Mouse (Mus musculus) forebrain, embryonic 10.5 days (tissue): ENCODE results near the gene Igf1r. TPM values are rescaled to one million over a fixed set of nuclear protein-coding genes. Genes with fewer than 3 reads are reported as not detected.

Source experiments
- DNase-seq: peaks from one replicate; pipeline ENCODE4 v3.0.0-alpha.2; 2017; ENCODE audit warnings: low spot score; ENCODE audit errors: extremely low spot score
- H3K27ac ChIP-seq: fragments of 300-500 bp; sonication (generic); 2 replicates; pipeline ENCODE4 v1.5.1; 2016; ENCODE audit warnings: mild to moderate bottlenecking
- H3K27me3 ChIP-seq: fragments of 300-500 bp; sonication (generic); 2 replicates; pipeline ENCODE4 v1.6.1; 2016; ENCODE audit warnings: mild to moderate bottlenecking; ENCODE audit not compliant: poor library complexity, severe bottlenecking
- H3K36me3 ChIP-seq: fragments of 300-500 bp; sonication (generic); replicated peaks from 2 replicates; pipeline ENCODE4 v1.6.1; 2016; ENCODE audit warnings: mild to moderate bottlenecking, moderate library complexity
- H3K4me1 ChIP-seq: fragments of 300-500 bp; sonication (generic); 2 replicates; pipeline ENCODE4 v1.6.1; 2016
- H3K4me3 ChIP-seq: fragments of 300-500 bp; sonication (generic); 2 replicates; pipeline ENCODE4 v1.5.1; 2016; ENCODE audit warnings: mild to moderate bottlenecking, moderate library complexity
- H3K9me3 ChIP-seq: fragments of 300-500 bp; sonication (generic); 2 replicates; pipeline ENCODE4 v1.6.1; 2016; ENCODE audit warnings: mild to moderate bottlenecking, moderate library complexity
- WGBS: fragments of 180-500 bp; shearing (Covaris S2); methylation state at CpG from one replicate; pipeline ENCODE4 v1.1.7; 2016; 5-methylcytosine and 5-hydroxymethylcytosine counted together
- polyA plus RNA-seq: library from polyadenylated mRNA; unstranded; fragments of >200 nt; fragmentation: Nextera tagmentation; extraction: Ambion mirVana; gene quantifications from 2 replicates; pipeline ENCODE4 v1.2.1, GENCODE M21; 2016

The Igf1r gene
- polyA plus RNA-seq, 1 experiment from 2014 or later = 20.8 TPM

- peak; percentile 94 for DNase-seq
- no peaks in the 10 kb centered on the region for H3K27me3 ChIP-seq
- H3K9me3 ChIP-seq = no peaks in the 10 kb centered on the region
- H3K36me3 ChIP-seq = no peaks in the 10 kb centered on the region
- H3K4me1 ChIP-seq = peaks cover 61% of the 10 kb centered on the region
- peak overlapping the region; percentile 76 for H3K4me3 ChIP-seq
- WGBS = under 1% methylated on average over 19 of the region's 19 CpGs
- peak overlapping the region; percentile 89 for H3K27ac ChIP-seq
Observed at GRCm38 (mm10) chr7:68129077-68129511, 176.5 kb downstream of the Igf1r start.

GRCm38 (mm10) chr7:68129546-68130253 is 177.1 kb downstream of the Igf1r start:
- Histone ChIP-seq H3K4me3 (peak overlapping the region; percentile 76), H3K9me3 (no peaks in the 10 kb centered on the region), H3K36me3 (no peaks in the 10 kb centered on the region), H3K4me1 (peaks cover 61% of the 10 kb centered on the region), H3K27me3 (no peaks in the 10 kb centered on the region), H3K27ac (peak overlapping the region; percentile 89)
- DNase-seq = peak; percentile 76
- 5% methylated on average over 19 of the region's 19 CpGs for WGBS

GRCm38 (mm10) chr7:68130950-68131580 is 178.4 kb downstream of the Igf1r start:
- H3K36me3 ChIP-seq = no peaks in the 10 kb centered on the region
- H3K4me1 ChIP-seq = peaks cover 61% of the 10 kb centered on the region
- no peak for DNase-seq
- H3K27ac ChIP-seq = no peak overlapping the region
- no peaks in the 10 kb centered on the region for H3K9me3 ChIP-seq
- no peaks in the 10 kb centered on the region for H3K27me3 ChIP-seq
- 71% methylated on average over 13 of the region's 13 CpGs for WGBS
- H3K4me3 ChIP-seq = no peak overlapping the region

- Histone ChIP-seq H3K4me1 (peaks cover 49% of the 10 kb centered on the region), H3K27ac (no peak overlapping the region), H3K36me3 (peaks cover 4% of the 10 kb centered on the region; the same call in 1 of the 2 replicates), H3K9me3 (no peaks in the 10 kb centered on the region), H3K4me3 (no peak overlapping the region), H3K27me3 (no peaks in the 10 kb centered on the region)
- no peak for DNase-seq
- WGBS = 41% methylated on average over 6 of the region's 6 CpGs
Observed at GRCm38 (mm10) chr7:68133679-68134078, 181.1 kb downstream of the Igf1r start.

- Histone ChIP-seq H3K4me3 (no peak overlapping the region), H3K36me3 (peaks cover 4% of the 10 kb centered on the region; the same call in 1 of the 2 replicates), H3K27me3 (no peaks in the 10 kb centered on the region), H3K4me1 (peaks cover 53% of the 10 kb centered on the region), H3K27ac (no peak overlapping the region), H3K9me3 (no peaks in the 10 kb centered on the region)
- whole genome bisulfite sequencing = 90% methylated on average over 16 of the region's 16 CpGs
- no peak for DNase-seq
Observed at GRCm38 (mm10) chr7:68134948-68135347, 182.3 kb downstream of the Igf1r start.

- H3K27me3 ChIP-seq = no peaks in the 10 kb centered on the region
- H3K4me3 ChIP-seq = no peak overlapping the region
- H3K9me3 ChIP-seq = no peaks in the 10 kb centered on the region
- no peak for DNase-seq
- WGBS = 83% methylated on average over 10 of the region's 10 CpGs
- H3K36me3 ChIP-seq = peaks cover 4% of the 10 kb centered on the region; the same call in 1 of the 2 replicates
- no peak overlapping the region for H3K27ac ChIP-seq
- H3K4me1 ChIP-seq = peaks cover 51% of the 10 kb centered on the region
Observed at GRCm38 (mm10) chr7:68136056-68136455, 183.4 kb downstream of the Igf1r start.

- WGBS = 55% methylated on average over 2 of the region's 2 CpGs
- H3K4me1 ChIP-seq = peaks cover 32% of the 10 kb centered on the region
- H3K9me3 ChIP-seq = no peaks in the 10 kb centered on the region
- no peak overlapping the region for H3K27ac ChIP-seq
- no peak for DNase-seq
- no peak overlapping the region for H3K4me3 ChIP-seq
- H3K27me3 ChIP-seq = no peaks in the 10 kb centered on the region
- peaks cover 4% of the 10 kb centered on the region; the same call in 1 of the 2 replicates for H3K36me3 ChIP-seq
Observed at GRCm38 (mm10) chr7:68139384-68139783, 186.8 kb downstream of the Igf1r start.

GRCm38 (mm10) chr7:68140041-68140807 is 187.6 kb downstream of the Igf1r start:
- Histone ChIP-seq H3K36me3 (peaks cover 4% of the 10 kb centered on the region; the same call in 1 of the 2 replicates), H3K4me1 (peaks cover 34% of the 10 kb centered on the region), H3K27ac (no peak overlapping the region), H3K4me3 (no peak overlapping the region), H3K9me3 (no peaks in the 10 kb centered on the region), H3K27me3 (no peaks in the 10 kb centered on the region)
- no peak for DNase-seq
- WGBS = 85% methylated on average over 11 of the region's 11 CpGs

GRCm38 (mm10) chr7:68144266-68144665 is 191.6 kb downstream of the Igf1r start:
- Histone ChIP-seq H3K4me1 (peaks cover 59% of the 10 kb centered on the region), H3K27me3 (no peaks in the 10 kb centered on the region), H3K36me3 (no peaks in the 10 kb centered on the region), H3K4me3 (no peak overlapping the region), H3K9me3 (no peaks in the 10 kb centered on the region), H3K27ac (no peak overlapping the region)
- 85% methylated on average over 6 of the region's 6 CpGs for WGBS
- DNase-seq = no peak

GRCm38 (mm10) chr7:68148297-68149048 is 195.8 kb downstream of the Igf1r start:
- H3K36me3 ChIP-seq = no peaks in the 10 kb centered on the region
- H3K27me3 ChIP-seq = no peaks in the 10 kb centered on the region
- peak overlapping the region; percentile 26; the same call in 1 of the 2 replicates for H3K4me3 ChIP-seq
- WGBS = 44% methylated on average over 20 of the region's 20 CpGs
- peaks cover 62% of the 10 kb centered on the region for H3K4me1 ChIP-seq
- DNase-seq = no peak
- H3K27ac ChIP-seq = peak overlapping the region; percentile 58
- no peaks in the 10 kb centered on the region for H3K9me3 ChIP-seq

GRCm38 (mm10) chr7:68151892-68152291 is 199.3 kb downstream of the Igf1r start:
- no peaks in the 10 kb centered on the region for H3K36me3 ChIP-seq
- H3K4me1 ChIP-seq = peaks cover 77% of the 10 kb centered on the region
- no peak overlapping the region for H3K27ac ChIP-seq
- no peak overlapping the region for H3K4me3 ChIP-seq
- WGBS = 75% methylated on average over 5 of the region's 5 CpGs
- H3K27me3 ChIP-seq = no peaks in the 10 kb centered on the region
- DNase-seq = no peak
- H3K9me3 ChIP-seq = no peaks in the 10 kb centered on the region

- Histone ChIP-seq H3K27ac (no peak overlapping the region), H3K4me3 (no peak overlapping the region), H3K36me3 (no peaks in the 10 kb centered on the region), H3K4me1 (peaks cover 74% of the 10 kb centered on the region), H3K9me3 (no peaks in the 10 kb centered on the region), H3K27me3 (no peaks in the 10 kb centered on the region)
- DNase-seq = no peak
- 92% methylated on average over 8 of the region's 8 CpGs for WGBS
Observed at GRCm38 (mm10) chr7:68152458-68152857, 199.8 kb downstream of the Igf1r start.
